ENCODE assay signal across 14 mouse cellular contexts in the genomic region with DNA sequence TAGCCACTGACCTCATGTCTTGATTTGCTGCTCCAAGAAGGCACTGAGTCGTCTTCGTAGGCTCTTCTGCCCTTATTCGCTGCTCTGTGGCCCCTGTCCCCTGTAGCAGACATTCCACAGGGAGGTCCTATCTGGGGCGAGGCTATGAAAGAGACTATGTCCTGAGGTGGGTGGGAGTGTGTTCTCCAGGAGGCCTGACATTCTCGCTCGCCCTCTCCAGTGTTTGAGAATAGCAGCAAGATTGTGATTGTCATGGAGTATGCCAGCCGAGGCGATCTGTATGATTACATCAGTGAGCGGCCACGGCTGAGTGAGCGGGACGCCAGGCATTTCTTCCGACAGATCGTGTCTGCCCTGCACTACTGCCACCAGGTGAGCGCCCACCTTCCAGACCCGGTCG. TPM values are rescaled to one million over a fixed set of nuclear protein-coding genes. Genes with fewer than 3 reads are reported as not detected.
A peak's percentile ranks its signal among the peaks of the same experiment; 100 is the strongest.
DNase-seq lines count a peak whose midpoint lies in the region; ATAC-seq and TF ChIP-seq lines count a peak whose summit lies in the region.
"Had no signal": no experiment of that assay in that cellular context is flagged by ENCODE, and none has a peak within 500 bp of the region (broad histone marks: within the 10 kb centered on the region; RNA-seq: fewer than 3 reads in every experiment).

No protein-coding gene starts in this region.

- peaks cover 33% of the 10 kb centered on the region for H3K4me1 ChIP-seq in hindbrain, embryonic 11.5 days (replicated peaks; ENCODE audit: control insufficient read depth, insufficient read depth, low read length)
- H3K4me1 ChIP-seq in hindbrain, embryonic 16.5 days (ENCODE audit: control insufficient read depth, insufficient read depth, low read depth, low read length), result peaks cover 21% of the 10 kb centered on the region
- peaks cover 6% of the 10 kb centered on the region for H3K4me1 ChIP-seq in testis, adult 2 months (ENCODE audit: control insufficient read depth, insufficient read depth, low read length)
- H3K4me1 ChIP-seq in hindbrain, embryonic 15.5 days (replicated peaks), result peaks cover 29% of the 10 kb centered on the region
- peaks cover 49% of the 10 kb centered on the region for H3K4me1 ChIP-seq in small intestine, adult 2 months (ENCODE audit: control insufficient read depth, insufficient read depth, insufficient read length, low read length)

- peaks cover 33% of the 10 kb centered on the region for H3K36me3 ChIP-seq in hindbrain, embryonic 11.5 days (ENCODE audit: control insufficient read depth, insufficient read depth, low read length)
- H3K36me3 ChIP-seq in hindbrain, embryonic 16.5 days (ENCODE audit: control insufficient read depth, insufficient read depth, low read length), result peaks cover 6% of the 10 kb centered on the region; the same call in 1 of the 2 replicates
- no peaks in the 10 kb centered on the region for H3K36me3 ChIP-seq in testis, adult 2 months (ENCODE audit: control insufficient read depth, insufficient read depth, low read length)
- peaks cover 6% of the 10 kb centered on the region for H3K36me3 ChIP-seq in hindbrain, embryonic 15.5 days
- peaks cover 79% of the 10 kb centered on the region for H3K36me3 ChIP-seq in small intestine, adult 2 months (ENCODE audit: control insufficient read depth, insufficient read depth, low read length)
- H3K36me3 ChIP-seq: limb, embryonic 10.5 days; stomach, embryonic 15.5 days had no signal

- H3K27ac ChIP-seq in hindbrain, embryonic 11.5 days (ENCODE audit: low read depth, low read length), result peak overlapping the region; percentile 65; the same call in 1 of the 2 replicates
- H3K27ac ChIP-seq in hindbrain, embryonic 16.5 days (ENCODE audit: low read depth, low read length), result no peak overlapping the region
- peak overlapping the region; percentile 5 for H3K27ac ChIP-seq in testis, adult 2 months (ENCODE audit: control insufficient read depth, insufficient read depth, low read depth, low read length)
- 0 out of 2 replicates have a peak overlapping the region, but pooled peaks have one; percentile 6 for H3K27ac ChIP-seq in hindbrain, embryonic 15.5 days (replicated peaks)
- peak overlapping the region; percentile 85 for H3K27ac ChIP-seq in small intestine, adult 2 months (ENCODE audit: insufficient read depth, low read depth, low read length)
- H3K27ac ChIP-seq: limb, embryonic 10.5 days; macrophage; stomach, embryonic 15.5 days had no signal

- no peak for ATAC-seq in hindbrain, embryonic 11.5 days (ENCODE audit: low FRiP score)
- ATAC-seq in hindbrain, embryonic 16.5 days, result no peak
- no peak for ATAC-seq in hindbrain, embryonic 15.5 days (ENCODE audit: low FRiP score, low read depth)
- ATAC-seq: CD4-positive, CD25-positive, alpha-beta regulatory T cell, adult 4 months had no signal

- H3K4me2 ChIP-seq in hindbrain, embryonic 11.5 days (replicated peaks; ENCODE audit: low read depth, low read length), result no peak overlapping the region
- no peak overlapping the region for H3K4me2 ChIP-seq in hindbrain, embryonic 16.5 days (ENCODE audit: low read length)
- no peak overlapping the region for H3K4me2 ChIP-seq in hindbrain, embryonic 15.5 days
- H3K4me2 ChIP-seq: stomach, embryonic 15.5 days had no signal

- no peaks in the 10 kb centered on the region for H3K9me3 ChIP-seq in hindbrain, embryonic 11.5 days (ENCODE audit: control insufficient read depth, low read length)
- no peaks in the 10 kb centered on the region for H3K9me3 ChIP-seq in hindbrain, embryonic 16.5 days (ENCODE audit: control insufficient read depth, low read length)
- no peaks in the 10 kb centered on the region for H3K9me3 ChIP-seq in hindbrain, embryonic 15.5 days
- H3K9me3 ChIP-seq: limb, embryonic 10.5 days; stomach, embryonic 15.5 days had no signal

- whole genome bisulfite sequencing in hindbrain, embryonic 11.5 days, result 84% methylated on average over 17 of the region's 17 CpGs
- WGBS in hindbrain, embryonic 16.5 days, result 65% methylated on average over 17 of the region's 17 CpGs
- 72% methylated on average over 17 of the region's 17 CpGs for WGBS in hindbrain, embryonic 15.5 days
- 77% methylated on average over 17 of the region's 17 CpGs for WGBS in small intestine, adult 2 months

- DNase-seq in hindbrain, embryonic 11.5 days (ENCODE audit: low spot score), result no peak
- DNase-seq in testis, postnatal 10 days (ENCODE audit: low spot score), result no peak
- DNase-seq in spleen, postnatal 10 days (ENCODE audit: low spot score in 2 of 2), result no peak
- no peak for DNase-seq in adrenal gland, adult 2 months
- DNase-seq: thymus, postnatal 4 days had no signal

- H3K4me3 ChIP-seq in hindbrain, embryonic 11.5 days (ENCODE audit: low read depth, low read length), result no peak overlapping the region
- no peak overlapping the region for H3K4me3 ChIP-seq in hindbrain, embryonic 16.5 days (ENCODE audit: low read length)
- H3K4me3 ChIP-seq in testis, adult 2 months (ENCODE audit: control insufficient read depth, low read depth, low read length), result no peak overlapping the region
- no peak overlapping the region for H3K4me3 ChIP-seq in hindbrain, embryonic 15.5 days
- no peak overlapping the region for H3K4me3 ChIP-seq in small intestine, adult 2 months (ENCODE audit: low read depth, low read length)
- H3K4me3 ChIP-seq: limb, embryonic 10.5 days; stomach, embryonic 15.5 days had no signal

- TF ChIP-seq CTCF in testis, adult 2 months (IDR thresholded peaks at IDR 0.05; ENCODE audit: control insufficient read depth, insufficient read depth, insufficient replicate concordance, low read depth, low read length), result no peak
- TF ChIP-seq CTCF in small intestine, adult 2 months (IDR thresholded peaks at IDR 0.05; ENCODE audit: extremely low read depth, insufficient read length, insufficient replicate concordance, low read depth, low read length), result no peak

- no peak overlapping the region for H3K9ac ChIP-seq in hindbrain, embryonic 11.5 days (ENCODE audit: low read depth, low read length)
- H3K9ac ChIP-seq in hindbrain, embryonic 16.5 days (ENCODE audit: low read depth, low read length), result no peak overlapping the region
- no peak overlapping the region for H3K9ac ChIP-seq in hindbrain, embryonic 15.5 days
- H3K9ac ChIP-seq: stomach, embryonic 15.5 days had no signal

- H3K27me3 ChIP-seq in hindbrain, embryonic 11.5 days (ENCODE audit: control insufficient read depth, insufficient read depth, low read length), result no peaks in the 10 kb centered on the region
- H3K27me3 ChIP-seq in hindbrain, embryonic 16.5 days (replicated peaks; ENCODE audit: control insufficient read depth, insufficient read depth, low read length), result no peaks in the 10 kb centered on the region
- no peaks in the 10 kb centered on the region for H3K27me3 ChIP-seq in testis, adult 2 months (ENCODE audit: control insufficient read depth, insufficient read depth, low read length)
- H3K27me3 ChIP-seq in hindbrain, embryonic 15.5 days, result no peaks in the 10 kb centered on the region
- no peaks in the 10 kb centered on the region for H3K27me3 ChIP-seq in small intestine, adult 2 months (ENCODE audit: control insufficient read depth, insufficient read depth, low read length)
- H3K27me3 ChIP-seq: stomach, embryonic 15.5 days had no signal

- no peak for TF ChIP-seq POLR2A in testis, adult 2 months (IDR thresholded peaks at IDR 0.05; ENCODE audit: control insufficient read depth, low read depth, low read length)
- no peak for TF ChIP-seq POLR2A in small intestine, adult 2 months (IDR thresholded peaks at IDR 0.05; ENCODE audit: low read depth, low read length)

RNA-seq across cellular contexts. Expression of a gene that starts 11.6 kb away (rescaled TPM):
- polyA plus RNA-seq in hindbrain, embryonic 11.5 days (2014; fragmentation: Nextera tagmentation; extraction: Ambion mirVana), result 33.1 and 39.3 TPM in 2 replicates
- polyA plus RNA-seq in hindbrain, embryonic 16.5 days (2015; fragmentation: Nextera tagmentation; extraction: Ambion mirVana), result 11.1 and 12.8 TPM in 2 replicates
- polyA plus RNA-seq in testis, adult 2 months (2012; rRNA removed), result 3.1 and 4.7 TPM in 2 replicates
- 12.9 and 24.2 TPM in 2 replicates for polyA plus RNA-seq in hindbrain, embryonic 15.5 days (2015; fragmentation: Nextera tagmentation; extraction: Ambion mirVana)
- polyA plus RNA-seq in small intestine, adult 2 months (2012; rRNA removed), result 24.3 and 99.9 TPM in 2 replicates
- 1 to 10 TPM; 4.7 TPM for total RNA-seq in adrenal gland, adult 2 months (2021)
- polyA plus RNA-seq in adrenal gland, adult 2 months (2012; rRNA removed), result 2.8 and 2.9 TPM in 2 replicates

RNA-seq across cellular contexts. Expression of a gene that starts 29.1 kb away (rescaled TPM):
- polyA plus RNA-seq in hindbrain, embryonic 11.5 days (2014; fragmentation: Nextera tagmentation; extraction: Ambion mirVana), result 2.9 and 3.0 TPM in 2 replicates
- 8.3 and 10.0 TPM in 2 replicates for polyA plus RNA-seq in hindbrain, embryonic 16.5 days (2015; fragmentation: Nextera tagmentation; extraction: Ambion mirVana)
- polyA plus RNA-seq in testis, adult 2 months (2012; rRNA removed), result 0.69 and 0.70 TPM in 2 replicates
- polyA plus RNA-seq in hindbrain, embryonic 15.5 days (2015; fragmentation: Nextera tagmentation; extraction: Ambion mirVana), result 8.7 and 9.5 TPM in 2 replicates
- 0.75 and 1.5 TPM in 2 replicates for polyA plus RNA-seq in small intestine, adult 2 months (2012; rRNA removed)
- total RNA-seq in adrenal gland, adult 2 months (2021), result 100 to 1,000 TPM in 1 of 2 experiments, 10 to 100 TPM in 1; 98.4 to 272 TPM
- polyA plus RNA-seq in adrenal gland, adult 2 months (2012; rRNA removed), result 162 and 163 TPM in 2 replicates
- total RNA-seq: common myeloid progenitor, adult 5-6 weeks had no signal
- polyA plus RNA-seq: limb, embryonic 10.5 days; macrophage had no signal

Comparison
In these comparisons a context has a peak if more than half of its experiments do, and no peak if none do; other contexts are left out.
1. RNA of a gene that starts 29.1 kb away (polyA plus RNA-seq): 162 to 163 TPM in adrenal gland, adult 2 months; 8.3 to 10.0 TPM in hindbrain, embryonic 16.5 days, 8.7 to 9.5 TPM in hindbrain, embryonic 15.5 days, 2.9 to 3.0 TPM in hindbrain, embryonic 11.5 days, 0.75 to 1.5 TPM in small intestine, adult 2 months and 0.69 to 0.70 TPM in testis, adult 2 months; every median in the first group is over 10 times any median in the second.